Mouse (Mus musculus): ENCODE data around the gene Ei24. TPM values are rescaled to one million over a fixed set of nuclear protein-coding genes. Genes with fewer than 3 reads are reported as not detected.

The Ei24 gene
- polyA plus RNA-seq, 1 experiment from 2014 or later = 95.6 TPM

DNA sequence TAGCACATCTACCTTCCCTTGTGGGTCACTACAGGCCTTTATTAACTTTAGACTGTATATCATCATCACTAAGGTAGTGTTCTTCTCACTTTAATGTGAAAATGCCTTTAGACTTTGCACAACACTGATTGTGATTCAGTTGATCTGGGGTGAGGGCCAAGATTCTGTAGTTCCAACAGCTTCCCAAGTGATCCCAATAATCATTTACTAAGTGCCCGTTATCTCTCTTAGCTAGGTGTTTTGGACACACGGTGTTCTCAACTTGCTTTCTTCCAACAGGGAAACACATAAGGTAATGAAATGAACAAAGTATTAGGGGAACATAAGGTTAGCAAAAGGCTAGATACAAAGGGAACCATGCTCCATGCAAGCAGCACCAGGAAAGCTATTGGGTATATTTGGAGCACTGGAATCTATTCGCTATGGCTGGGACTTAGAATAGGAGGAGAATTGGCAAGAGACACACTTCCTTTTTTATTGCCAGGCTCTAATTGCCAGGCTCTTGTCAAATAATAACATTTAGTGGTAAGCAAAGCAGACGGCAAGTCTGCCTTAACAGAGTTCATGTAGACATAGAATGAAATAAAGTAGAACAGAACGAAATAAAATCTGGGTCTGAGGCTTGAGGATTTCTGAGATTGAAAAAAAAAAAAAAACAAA, 11.1 kb upstream of the Ei24 start:
- H3K27ac ChIP-seq = no peak overlapping the region
- DNase-seq (ENCODE audit: low spot score) = no peak
- H3K4me1 ChIP-seq (replicated peaks) = 0 out of 2 replicates have a peak, but pooled peaks cover 3% of the 10 kb centered on the region
- WGBS = 91% methylated on average over 5 of the region's 5 CpGs
- H3K36me3 ChIP-seq = no peaks in the 10 kb centered on the region
- H3K4me3 ChIP-seq = no peak overlapping the region
- H3K27me3 ChIP-seq (ENCODE audit: insufficient read depth, poor library complexity, severe bottlenecking) = no peaks in the 10 kb centered on the region
- H3K9me3 ChIP-seq = no peaks in the 10 kb centered on the region

DNA sequence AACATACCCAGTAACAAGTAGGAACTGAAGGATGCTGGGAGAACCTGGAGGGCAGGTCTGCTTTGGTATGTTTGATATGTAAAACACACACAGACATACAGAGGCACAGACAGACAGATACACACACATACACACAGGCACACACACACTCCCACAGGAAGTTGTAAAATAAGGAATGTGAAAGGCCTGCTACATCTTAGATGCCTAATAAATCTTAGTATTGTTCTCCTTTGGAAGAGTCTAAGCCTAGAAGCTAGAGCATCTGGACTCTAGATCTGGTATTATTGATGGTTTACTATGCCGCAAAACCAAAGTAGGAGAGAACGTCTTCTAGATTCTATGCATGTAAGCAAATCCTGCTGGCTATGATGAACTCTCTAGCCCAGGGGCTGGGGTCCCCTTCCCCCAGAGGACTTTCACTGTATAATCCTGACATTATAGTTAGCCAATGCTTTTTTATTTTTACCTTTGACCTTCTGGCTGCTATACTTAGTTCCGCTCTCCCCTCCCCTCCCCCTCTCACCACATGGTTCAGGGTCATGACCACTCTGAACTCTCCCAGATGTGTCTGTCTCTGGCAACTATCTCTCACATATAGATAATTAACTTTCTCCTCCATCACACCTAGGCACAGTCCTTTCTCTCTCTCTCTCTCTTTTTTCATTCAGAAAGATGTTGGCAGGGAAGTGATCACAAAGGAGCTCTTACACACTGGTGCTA, 8.2 kb upstream of the Ei24 start:
- no peak overlapping the region for H3K4me3 ChIP-seq
- H3K9me3 ChIP-seq = no peaks in the 10 kb centered on the region
- H3K27ac ChIP-seq = no peak overlapping the region
- 0 out of 2 replicates have a peak, but pooled peaks cover 3% of the 10 kb centered on the region for H3K4me1 ChIP-seq (replicated peaks)
- DNase-seq (ENCODE audit: low spot score) = no peak
- no peaks in the 10 kb centered on the region for H3K36me3 ChIP-seq
- H3K27me3 ChIP-seq (ENCODE audit: insufficient read depth, poor library complexity, severe bottlenecking) = no peaks in the 10 kb centered on the region
- 94% methylated on average over 3 of the region's 3 CpGs for WGBS

DNA sequence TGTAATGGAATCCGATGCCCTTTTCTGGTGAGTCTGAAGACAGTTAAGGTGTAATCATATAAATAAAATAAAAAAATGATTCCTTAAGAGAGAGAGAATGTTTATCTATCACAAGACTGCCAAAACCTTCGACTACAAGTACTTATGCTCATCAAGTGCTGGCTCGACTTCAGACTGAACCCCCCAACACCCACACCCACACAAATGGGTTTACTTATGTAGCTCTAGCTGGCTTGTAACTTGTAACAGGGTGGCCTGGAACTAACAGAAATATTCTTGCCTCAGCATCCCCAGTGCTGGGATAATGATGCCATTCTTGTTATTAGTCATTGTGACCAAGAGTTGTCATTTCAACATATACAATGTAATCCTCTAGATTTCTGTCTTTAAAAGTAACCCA, 6.7 kb upstream of the Ei24 start:
- H3K4me1 ChIP-seq (replicated peaks) = 0 out of 2 replicates have a peak, but pooled peaks cover 3% of the 10 kb centered on the region
- H3K9me3 ChIP-seq = no peaks in the 10 kb centered on the region
- no peaks in the 10 kb centered on the region for H3K36me3 ChIP-seq
- no peak overlapping the region for H3K27ac ChIP-seq
- WGBS = 92% methylated on average over 3 of the region's 3 CpGs
- no peak for DNase-seq (ENCODE audit: low spot score)
- H3K27me3 ChIP-seq (ENCODE audit: insufficient read depth, poor library complexity, severe bottlenecking) = no peaks in the 10 kb centered on the region
- H3K4me3 ChIP-seq = no peak overlapping the region

DNA sequence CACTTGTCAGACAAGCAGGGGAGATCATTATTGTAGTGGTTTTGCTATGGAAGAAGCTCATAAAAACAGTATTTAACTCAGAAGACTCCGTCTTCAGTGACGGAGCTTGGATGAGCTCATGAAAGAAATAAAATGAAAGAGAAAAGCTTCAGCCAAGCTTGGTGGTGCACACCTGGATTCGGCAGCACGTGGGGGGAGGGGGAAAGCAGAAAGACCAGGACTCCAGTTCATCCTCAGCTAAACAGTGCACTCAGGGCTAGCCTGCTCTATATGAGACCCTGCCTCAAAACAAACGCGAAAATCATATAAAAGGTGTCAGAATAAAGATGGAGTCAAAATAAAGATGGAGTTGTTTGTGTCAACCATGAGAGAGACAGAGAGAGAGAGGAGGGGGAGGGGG, 6.2 kb upstream of the Ei24 start:
- no peaks in the 10 kb centered on the region for H3K36me3 ChIP-seq
- H3K27me3 ChIP-seq (ENCODE audit: insufficient read depth, poor library complexity, severe bottlenecking) = no peaks in the 10 kb centered on the region
- DNase-seq (ENCODE audit: low spot score) = no peak
- no peak overlapping the region for H3K4me3 ChIP-seq
- 0 out of 2 replicates have a peak, but pooled peaks cover 3% of the 10 kb centered on the region for H3K4me1 ChIP-seq (replicated peaks)
- H3K9me3 ChIP-seq = no peaks in the 10 kb centered on the region
- H3K27ac ChIP-seq = no peak overlapping the region
- 81% methylated on average over 6 of the region's 6 CpGs for WGBS

DNA sequence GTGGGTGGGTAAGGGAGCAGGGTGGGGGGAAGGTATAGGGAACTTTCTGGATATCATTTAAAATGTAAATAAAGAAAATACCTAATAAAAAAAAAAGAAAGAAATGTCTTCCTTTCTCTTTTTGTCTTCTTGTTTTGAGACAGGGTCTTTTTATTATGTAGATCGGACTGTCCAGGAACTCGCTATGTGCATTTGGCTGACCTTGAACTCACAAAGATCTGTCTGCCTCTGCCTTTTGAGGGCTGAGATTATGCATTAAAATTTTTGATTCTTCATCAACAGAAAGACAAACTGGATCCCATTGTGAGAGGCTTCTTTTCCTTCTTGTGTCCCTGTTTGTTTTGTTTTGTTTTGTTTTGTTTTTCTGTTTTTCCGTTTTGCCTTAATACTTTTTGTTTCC, 5.8 kb upstream of the Ei24 start:
- H3K4me3 ChIP-seq = no peak overlapping the region
- H3K9me3 ChIP-seq = no peaks in the 10 kb centered on the region
- WGBS = 84% methylated on average over 3 of the region's 3 CpGs
- H3K27ac ChIP-seq = no peak overlapping the region
- 0 out of 2 replicates have a peak, but pooled peaks cover 3% of the 10 kb centered on the region for H3K4me1 ChIP-seq (replicated peaks)
- H3K36me3 ChIP-seq = no peaks in the 10 kb centered on the region
- no peak for DNase-seq (ENCODE audit: low spot score)
- no peaks in the 10 kb centered on the region for H3K27me3 ChIP-seq (ENCODE audit: insufficient read depth, poor library complexity, severe bottlenecking)

DNA sequence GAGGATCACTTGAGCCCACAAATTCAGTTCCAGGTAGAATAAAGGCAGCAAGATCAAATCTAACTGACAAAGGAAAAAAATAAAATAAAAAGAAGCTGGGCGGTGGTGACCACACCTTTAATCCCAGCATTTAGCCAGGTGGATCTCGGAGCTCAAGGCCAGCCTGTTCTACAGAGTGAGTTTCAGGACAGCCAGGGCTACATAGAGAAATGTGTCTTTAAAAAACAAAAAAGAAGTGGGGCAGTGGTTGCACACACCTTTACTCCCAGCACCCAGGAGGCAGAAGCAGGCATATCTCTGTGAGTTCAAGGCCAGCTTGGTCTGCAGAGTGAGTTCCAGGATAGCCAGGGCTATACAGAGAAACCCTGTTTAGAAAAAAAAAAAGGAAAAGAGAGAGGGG, 4.8 kb upstream of the Ei24 start:
- H3K27me3 ChIP-seq (ENCODE audit: insufficient read depth, poor library complexity, severe bottlenecking) = no peaks in the 10 kb centered on the region
- no peaks in the 10 kb centered on the region for H3K36me3 ChIP-seq
- H3K27ac ChIP-seq = no peak overlapping the region
- no peaks in the 10 kb centered on the region for H3K9me3 ChIP-seq
- no peak overlapping the region for H3K4me3 ChIP-seq
- no peak for DNase-seq (ENCODE audit: low spot score)
- WGBS = 79% methylated on average over 2 of the region's 2 CpGs
- peaks cover 8% of the 10 kb centered on the region; the same call in 1 of the 2 replicates for H3K4me1 ChIP-seq (replicated peaks)

DNA sequence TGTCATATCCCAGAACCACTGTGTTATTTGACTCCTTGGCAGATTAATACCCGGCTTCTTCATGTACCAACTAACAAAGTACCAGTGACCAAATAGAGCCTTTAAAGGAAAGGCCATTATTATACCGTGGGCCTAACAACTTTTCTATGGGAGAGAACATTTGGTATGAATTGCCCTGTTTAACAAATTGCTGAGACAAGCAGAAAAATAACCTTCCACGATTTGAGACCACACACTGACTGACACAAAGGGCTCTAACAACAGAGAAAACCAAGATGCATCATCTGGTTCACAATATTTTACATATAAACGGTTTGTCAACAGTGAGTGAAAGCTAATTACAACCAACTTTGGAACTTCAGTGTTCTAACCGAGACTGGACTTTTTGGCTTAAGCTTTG, 969 bp downstream of the Ei24 start:
- H3K36me3 ChIP-seq = peaks cover 17% of the 10 kb centered on the region
- H3K27me3 ChIP-seq (ENCODE audit: insufficient read depth, poor library complexity, severe bottlenecking) = no peaks in the 10 kb centered on the region
- WGBS = 30% methylated on average over 5 of the region's 5 CpGs
- no peaks in the 10 kb centered on the region for H3K9me3 ChIP-seq
- no peak for DNase-seq (ENCODE audit: low spot score)
- peak overlapping the region; percentile 96 for H3K4me3 ChIP-seq
- no peak overlapping the region for H3K27ac ChIP-seq
- H3K4me1 ChIP-seq (replicated peaks) = peaks cover 26% of the 10 kb centered on the region

DNA sequence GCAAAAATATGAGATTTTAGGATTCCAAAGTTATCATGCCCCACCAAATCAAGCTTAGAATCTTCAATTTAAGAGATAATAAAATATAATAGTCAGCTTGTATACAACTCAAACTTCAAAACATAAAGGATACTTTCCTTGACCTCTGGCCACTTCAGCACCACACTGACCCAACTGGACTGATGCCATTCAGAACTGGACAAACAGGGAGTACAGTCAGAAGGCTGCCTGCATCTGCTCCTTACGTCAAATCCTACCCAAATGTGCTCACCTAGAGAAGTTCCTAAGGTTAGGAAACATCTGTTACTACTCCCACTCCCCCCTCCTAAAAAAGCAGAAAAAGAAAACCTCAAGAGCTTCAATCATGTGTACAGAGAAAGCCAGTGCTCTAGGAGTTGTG, 1.6 kb downstream of the Ei24 start:
- no peak overlapping the region for H3K27ac ChIP-seq
- peaks cover 26% of the 10 kb centered on the region for H3K4me1 ChIP-seq (replicated peaks)
- no peaks in the 10 kb centered on the region for H3K27me3 ChIP-seq (ENCODE audit: insufficient read depth, poor library complexity, severe bottlenecking)
- no peak for DNase-seq (ENCODE audit: low spot score)
- no peaks in the 10 kb centered on the region for H3K9me3 ChIP-seq
- H3K36me3 ChIP-seq = peaks cover 24% of the 10 kb centered on the region
- no peak overlapping the region; the same call in 1 of the 2 replicates for H3K4me3 ChIP-seq
- WGBS = 87% methylated on average over 1 of the region's 1 CpGs

DNA sequence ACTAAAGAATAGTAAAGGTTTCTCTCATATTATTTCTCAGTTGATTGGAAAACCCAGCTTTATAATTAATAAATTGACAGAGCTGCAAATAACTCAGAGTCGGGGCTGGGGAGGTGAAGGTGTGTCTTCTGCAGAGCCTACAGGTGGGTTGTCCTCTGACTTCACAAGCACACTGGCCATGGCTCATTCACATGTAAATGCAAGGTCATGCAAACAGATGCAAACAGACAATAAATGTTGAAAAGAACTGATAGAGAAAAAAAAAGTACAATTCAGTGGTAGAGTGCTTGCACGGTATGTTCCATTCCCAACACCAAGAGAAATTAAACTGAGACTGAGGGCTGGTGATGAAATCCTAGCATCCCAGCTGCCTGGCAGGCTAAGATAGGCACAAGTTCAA, 2.7 kb downstream of the Ei24 start:
- DNase-seq (ENCODE audit: low spot score) = no peak
- Histone ChIP-seq H3K4me3 (no peak overlapping the region), H3K27ac (no peak overlapping the region), H3K4me1 (replicated peaks) (peaks cover 26% of the 10 kb centered on the region), H3K36me3 (peaks cover 35% of the 10 kb centered on the region), H3K27me3 (ENCODE audit: insufficient read depth, poor library complexity, severe bottlenecking) (no peaks in the 10 kb centered on the region), H3K9me3 (no peaks in the 10 kb centered on the region)
- 89% methylated on average over 2 of the region's 2 CpGs for WGBS

DNA sequence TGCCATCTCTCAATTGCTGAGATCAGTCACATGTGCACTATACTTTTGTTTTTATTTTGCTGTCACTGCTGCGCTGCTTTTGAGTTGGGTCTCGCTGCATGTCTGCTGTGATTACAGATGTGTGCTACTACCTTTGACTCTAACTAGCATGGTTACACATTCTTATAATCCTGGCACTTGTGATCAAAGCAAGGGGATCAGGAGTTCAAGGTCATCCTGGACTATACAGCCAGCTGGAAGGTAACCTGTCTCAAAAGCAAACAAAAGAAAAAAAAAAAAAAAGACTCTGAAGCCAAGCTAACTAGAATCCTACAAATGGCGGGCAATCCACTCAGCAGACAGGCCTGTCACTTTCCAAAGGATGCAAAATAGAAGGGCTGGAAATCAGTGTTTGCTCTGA, 5.0 kb downstream of the Ei24 start:
- peaks cover 3% of the 10 kb centered on the region; the same call in 1 of the 2 replicates for H3K9me3 ChIP-seq
- H3K36me3 ChIP-seq = peaks cover 58% of the 10 kb centered on the region
- no peak overlapping the region for H3K27ac ChIP-seq
- H3K4me1 ChIP-seq (replicated peaks) = peaks cover 22% of the 10 kb centered on the region
- no peak for DNase-seq (ENCODE audit: low spot score)
- no peak overlapping the region for H3K4me3 ChIP-seq
- H3K27me3 ChIP-seq (ENCODE audit: insufficient read depth, poor library complexity, severe bottlenecking) = no peaks in the 10 kb centered on the region
- WGBS = 95% methylated on average over 3 of the region's 3 CpGs

DNA sequence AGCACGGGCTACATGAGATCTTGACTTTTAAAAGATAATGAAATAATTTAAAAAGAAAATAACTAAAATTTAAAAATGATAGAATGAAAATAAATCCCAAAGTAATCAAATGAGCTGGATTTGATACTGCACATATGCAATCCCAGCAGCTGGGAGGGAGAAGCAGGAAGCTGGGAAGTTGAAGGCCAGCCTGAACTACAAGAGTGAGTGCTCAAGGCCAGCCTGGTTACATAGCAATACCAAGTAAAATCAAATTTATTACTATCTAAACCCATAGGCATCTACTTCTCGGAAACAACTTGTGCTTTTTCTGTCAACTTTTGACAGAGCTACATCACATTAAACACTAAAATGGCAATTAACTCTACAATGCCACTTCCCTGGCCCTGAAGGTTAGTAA, 13.3 kb downstream of the Ei24 start:
- Histone ChIP-seq H3K9me3 (peaks cover 5% of the 10 kb centered on the region; the same call in 1 of the 2 replicates), H3K4me1 (replicated peaks) (no peaks in the 10 kb centered on the region), H3K4me3 (no peak overlapping the region), H3K27ac (no peak overlapping the region), H3K27me3 (ENCODE audit: insufficient read depth, poor library complexity, severe bottlenecking) (no peaks in the 10 kb centered on the region), H3K36me3 (peaks cover 96% of the 10 kb centered on the region)
- DNase-seq (ENCODE audit: low spot score) = no peak
- 93% methylated on average over 2 of the region's 2 CpGs for WGBS

DNA sequence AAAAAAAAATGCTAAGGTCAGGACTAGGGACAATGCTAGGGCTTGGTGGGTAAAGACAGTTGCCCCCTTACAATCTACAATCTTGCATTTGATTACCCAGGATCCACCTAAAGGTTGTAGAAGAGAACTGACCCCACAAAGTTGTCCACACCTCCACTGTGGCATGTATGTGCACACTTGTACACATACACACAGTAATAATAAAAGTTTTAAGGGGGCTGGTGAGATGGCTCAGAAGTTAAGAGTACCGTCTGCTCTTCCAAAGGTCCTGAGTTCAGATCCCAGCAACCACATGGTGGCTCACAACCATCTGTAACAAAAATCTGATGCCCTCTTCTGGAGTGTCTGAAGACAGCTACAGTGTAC, 28.2 kb downstream of the Ei24 start:
- 92% methylated on average over 1 of the region's 1 CpGs for WGBS
- Histone ChIP-seq H3K27ac (no peak overlapping the region), H3K36me3 (peaks cover 10% of the 10 kb centered on the region), H3K4me1 (replicated peaks) (peaks cover 18% of the 10 kb centered on the region), H3K9me3 (no peaks in the 10 kb centered on the region), H3K27me3 (ENCODE audit: insufficient read depth, poor library complexity, severe bottlenecking) (no peaks in the 10 kb centered on the region), H3K4me3 (peak overlapping the region; percentile 93; the same call in 1 of the 2 replicates)
- DNase-seq (ENCODE audit: low spot score) = no peak
